9 mouse cellular contexts compared by ENCODE assay signal in the genomic region with DNA sequence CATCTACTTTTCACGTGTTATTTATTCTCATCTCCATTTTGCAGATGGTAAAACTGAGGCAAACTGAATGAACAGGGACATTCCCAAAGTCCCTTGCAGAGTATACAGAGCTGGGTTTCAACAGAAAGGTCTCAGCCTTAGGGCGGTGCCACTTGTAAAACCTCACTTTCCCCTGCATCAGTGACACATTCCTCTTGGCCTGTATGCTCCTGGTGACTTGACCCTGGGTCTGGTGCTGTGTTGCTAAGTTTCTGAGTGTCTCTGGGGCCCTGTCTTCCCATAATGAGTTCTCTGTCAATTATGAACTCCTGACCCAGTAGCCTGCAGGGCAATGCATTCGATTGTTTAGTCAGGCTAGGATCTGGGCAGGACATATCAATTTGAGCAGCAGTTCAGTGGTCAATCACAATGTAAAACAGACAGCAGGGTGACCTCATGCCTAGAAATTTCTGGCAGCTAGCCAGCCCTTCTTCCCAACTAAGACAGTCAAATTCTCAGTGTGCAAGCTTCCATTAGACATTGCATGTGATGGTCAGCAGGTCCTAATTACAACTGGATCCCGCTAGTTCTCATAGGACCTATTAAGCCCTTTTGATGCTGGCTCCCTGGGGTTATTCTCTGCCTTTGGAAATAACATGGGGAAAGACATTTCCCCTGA.
DNase-seq lines count a peak whose midpoint lies in the region; ATAC-seq and TF ChIP-seq lines count a peak whose summit lies in the region.
"Had no signal": no experiment of that assay in that cellular context is flagged by ENCODE, and none has a peak within 500 bp of the region (broad histone marks: within the 10 kb centered on the region; RNA-seq: fewer than 3 reads in every experiment).

No protein-coding gene starts in this region.

- 68% methylated on average over 4 of the region's 4 CpGs for WGBS in kidney, embryonic 15.5 days
- 57% methylated on average over 4 of the region's 4 CpGs for WGBS in limb, embryonic 14.5 days

- no peaks in the 10 kb centered on the region for H3K9me3 ChIP-seq in kidney, embryonic 15.5 days (replicated peaks)
- H3K9me3 ChIP-seq in limb, embryonic 14.5 days (ENCODE audit: control insufficient read depth, low read length) = no peaks in the 10 kb centered on the region
- H3K9me3 ChIP-seq: liver, embryonic 13.5 days had no signal

- DNase-seq in kidney, postnatal 14 days = peak; percentile 16
- peak; percentile 72 for DNase-seq in adipocyte (ENCODE audit: low spot score)
- DNase-seq in embryo, embryonic 9.5 days (ENCODE audit: extremely low spot score) = peak; percentile 23
- DNase-seq in limb, embryonic 14.5 days (ENCODE audit: low spot score) = peak; percentile 29
- no peak for DNase-seq in frontal cortex, postnatal 14 days (ENCODE audit: low spot score in 2 of 2)
- no peak for DNase-seq in right cerebral cortex, postnatal 36 days (ENCODE audit: low spot score in 2 of 2)
- no peak for DNase-seq in urinary bladder, postnatal 4 days (ENCODE audit: low spot score in 2 of 2)
- DNase-seq: liver, embryonic 13.5 days had no signal

- H3K4me1 ChIP-seq in kidney, embryonic 15.5 days = peaks cover 10% of the 10 kb centered on the region
- H3K4me1 ChIP-seq in limb, embryonic 14.5 days (ENCODE audit: control insufficient read depth, insufficient read depth, low read length) = peaks cover 4% of the 10 kb centered on the region

- H3K4me3 ChIP-seq in kidney, embryonic 15.5 days (replicated peaks) = no peak overlapping the region
- no peak overlapping the region for H3K4me3 ChIP-seq in limb, embryonic 14.5 days (replicated peaks; ENCODE audit: low read length)
- H3K4me3 ChIP-seq: liver, embryonic 13.5 days had no signal

- ATAC-seq in kidney, embryonic 15.5 days (replicated peaks; ENCODE audit: low FRiP score) = no peak
- peak; percentile 22; the same call in 1 of the 2 replicates for ATAC-seq in limb, embryonic 14.5 days (ENCODE audit: low FRiP score, low read depth)

- no peak overlapping the region for H3K27ac ChIP-seq in kidney, embryonic 15.5 days
- no peak overlapping the region for H3K27ac ChIP-seq in limb, embryonic 14.5 days (replicated peaks; ENCODE audit: low read depth, low read length)
- H3K27ac ChIP-seq: liver, embryonic 13.5 days had no signal

- no peaks in the 10 kb centered on the region for H3K27me3 ChIP-seq in kidney, embryonic 15.5 days
- H3K27me3 ChIP-seq in limb, embryonic 14.5 days (ENCODE audit: control insufficient read depth, insufficient read depth, low read length) = no peaks in the 10 kb centered on the region
- H3K27me3 ChIP-seq: liver, embryonic 13.5 days had no signal

- H3K9ac ChIP-seq in kidney, embryonic 15.5 days = no peak overlapping the region
- no peak overlapping the region for H3K9ac ChIP-seq in limb, embryonic 14.5 days (ENCODE audit: low read depth, low read length, severe bottlenecking)
- H3K9ac ChIP-seq: liver, embryonic 13.5 days had no signal

- no peaks in the 10 kb centered on the region for H3K36me3 ChIP-seq in kidney, embryonic 15.5 days
- H3K36me3 ChIP-seq in limb, embryonic 14.5 days (ENCODE audit: control insufficient read depth, insufficient read depth, low read length) = no peaks in the 10 kb centered on the region
- H3K36me3 ChIP-seq: liver, embryonic 13.5 days had no signal

- H3K4me2 ChIP-seq in kidney, embryonic 15.5 days = no peak overlapping the region
- H3K4me2 ChIP-seq in limb, embryonic 14.5 days (replicated peaks; ENCODE audit: low read depth, low read length, severe bottlenecking) = no peak overlapping the region
- H3K4me2 ChIP-seq: liver, embryonic 13.5 days had no signal

- no peak for TF ChIP-seq POLR2A in limb, embryonic 14.5 days (IDR thresholded peaks at IDR 0.05; ENCODE audit: borderline replicate concordance, extremely low read depth, insufficient read depth, insufficient read length)

Comparison
In these comparisons a context has a peak if more than half of its experiments do, and no peak if none do; other contexts are left out.
1. DNase-seq: peak in kidney, postnatal 14 days (single experiment), adipocyte (single experiment), embryo, embryonic 9.5 days (single experiment) and limb, embryonic 14.5 days (single experiment); none in frontal cortex, postnatal 14 days (0 of 2), right cerebral cortex, postnatal 36 days (0 of 2) and urinary bladder, postnatal 4 days (0 of 2).